8 mouse cellular contexts compared by ENCODE assay signal in genomic region chrX:36902321-36903114, GRCm38 (mm10). TPM values are rescaled to one million over a fixed set of nuclear protein-coding genes. Genes with fewer than 3 reads are reported as not detected.
DNase-seq lines count a peak whose midpoint lies in the region; ATAC-seq and TF ChIP-seq lines count a peak whose summit lies in the region.

Gene Nkrf (minus strand): TSS chrX:36902899.

- TF ChIP-seq POLR2A in heart, adult 2 months (IDR thresholded peaks at IDR 0.05; ENCODE audit: insufficient read depth, low read depth, low read length), result no peak

- H3K9ac ChIP-seq in heart, adult 2 months (ENCODE audit: low read depth, low read length), result peak within 1 kb of the TSS; percentile 81
- peak within 1 kb of the TSS; percentile 60 for H3K9ac ChIP-seq in kidney, postnatal 0 days (ENCODE audit: low read depth, low read length)
- H3K9ac ChIP-seq in liver, embryonic 15.5 days, result peak within 1 kb of the TSS; percentile 60

- H3K9me3 ChIP-seq in kidney, postnatal 0 days (replicated peaks; ENCODE audit: low read length), result no peaks in the 10 kb centered on the region
- H3K9me3 ChIP-seq in liver, embryonic 15.5 days (replicated peaks), result no peaks in the 10 kb centered on the region

- peak within 1 kb of the TSS; percentile 89 for H3K27ac ChIP-seq in heart, adult 2 months
- H3K27ac ChIP-seq in kidney, postnatal 0 days, result peak within 1 kb of the TSS; percentile 64; the same call in 1 of the 2 replicates
- peak within 1 kb of the TSS; percentile 45; the same call in 1 of the 2 replicates for H3K27ac ChIP-seq in liver, embryonic 15.5 days (replicated peaks)

- intact Hi-C loops in heart, adult 2 months (cut with DNase I), result loop anchor here (2.0 to 10.0 kb wide), 3 partner anchors 40 to 138 kb away; no protein-coding TSS in a partner anchor

- no peaks in the 10 kb centered on the region for H3K79me2 ChIP-seq in heart, adult 2 months (replicated peaks; ENCODE audit: control insufficient read depth, insufficient read depth, low read length)

- no peaks in the 10 kb centered on the region for H3K36me3 ChIP-seq in heart, adult 2 months (ENCODE audit: control insufficient read depth, insufficient read depth, low read length)
- no peaks in the 10 kb centered on the region for H3K36me3 ChIP-seq in kidney, postnatal 0 days (ENCODE audit: insufficient read depth, low read length)
- H3K36me3 ChIP-seq in liver, embryonic 15.5 days (replicated peaks), result no peaks in the 10 kb centered on the region

- H3K4me3 ChIP-seq in heart, adult 2 months, result peak within 1 kb of the TSS; percentile 53
- peak within 1 kb of the TSS; percentile 45 for H3K4me3 ChIP-seq in kidney, postnatal 0 days (replicated peaks; ENCODE audit: low read depth, low read length)
- peak within 1 kb of the TSS; percentile 64 for H3K4me3 ChIP-seq in liver, embryonic 15.5 days (replicated peaks)

- no peak for TF ChIP-seq EP300 in heart, adult 2 months (IDR thresholded peaks at IDR 0.05; ENCODE audit: insufficient read depth, low read depth, low read length)

- peak within 1 kb of the TSS; percentile 74 for H3K4me2 ChIP-seq in kidney, postnatal 0 days (ENCODE audit: low read length)
- H3K4me2 ChIP-seq in liver, embryonic 15.5 days, result peak within 1 kb of the TSS; percentile 82

- no peak for TF ChIP-seq CTCF in heart, adult 2 months (IDR thresholded peaks at IDR 0.05)
- TF ChIP-seq CTCF in kidney, postnatal 0 days (IDR thresholded peaks at IDR 0.05; ENCODE audit: low read depth), result no peak

- WGBS in heart, adult 2 months, result 19% methylated on average over 47 of the region's 47 CpGs
- 24% methylated on average over 36 of the region's 47 CpGs for WGBS in kidney, postnatal 0 days
- WGBS in liver, embryonic 15.5 days (ENCODE audit: insufficient replicate concordance), result 19% methylated on average over 44 of the region's 47 CpGs

- H3K27me3 ChIP-seq in heart, adult 2 months (ENCODE audit: control insufficient read depth, insufficient read depth, low read length), result no peaks in the 10 kb centered on the region
- no peaks in the 10 kb centered on the region for H3K27me3 ChIP-seq in kidney, postnatal 0 days (ENCODE audit: insufficient read depth, low read length)
- no peaks in the 10 kb centered on the region for H3K27me3 ChIP-seq in liver, embryonic 15.5 days

- peak; percentile 59 for ATAC-seq in kidney, postnatal 0 days (replicated peaks; ENCODE audit: low FRiP score, low read depth)
- ATAC-seq in liver, embryonic 15.5 days (ENCODE audit: insufficient read depth), result peak; percentile 61

- H3K4me1 ChIP-seq in heart, adult 2 months (ENCODE audit: control insufficient read depth, insufficient read depth, low read length), result no peaks in the 10 kb centered on the region
- H3K4me1 ChIP-seq in kidney, postnatal 0 days (replicated peaks; ENCODE audit: insufficient read depth, low read length), result no peaks in the 10 kb centered on the region
- peaks cover 9% of the 10 kb centered on the region for H3K4me1 ChIP-seq in liver, embryonic 15.5 days (replicated peaks)

- DNase-seq in A20 (ENCODE audit: low read depth, low spot score), result peak; percentile 56
- DNase-seq in Muller cell, postnatal 12 days (ENCODE audit: inconsistent ontology term), result peak; percentile 44
- peak; percentile 19 to 37 for DNase-seq in cerebellum, postnatal 4 days (ENCODE audit: low spot score in 2 of 2)
- peak; percentile 25 to 33 for DNase-seq in heart, adult 2 months
- DNase-seq in kidney, postnatal 0 days (ENCODE audit: low spot score), result peak; percentile 9
- DNase-seq in retina, embryonic 14.5 days (ENCODE audit: low spot score), result peak; percentile 30
- DNase-seq in thymus, postnatal 4 days, result peak; percentile 66

RNA-seq across cellular contexts. Expression of gene Nkrf, which starts in this region (rescaled TPM):
- 1 to 10 TPM; 3.0 to 3.3 TPM for total RNA-seq in heart, adult 2 months (2021)
- polyA plus RNA-seq in heart, adult 2 months (2012; rRNA removed), result 0.74 and 1.6 TPM in 2 replicates
- 1.4 and 1.6 TPM in 2 replicates for polyA plus RNA-seq in kidney, postnatal 0 days (2015; fragmentation: Nextera tagmentation; extraction: Ambion mirVana)
- 0.51 and 0.67 TPM in 2 replicates for polyA plus RNA-seq in liver, embryonic 15.5 days (2015; fragmentation: Nextera tagmentation; extraction: Ambion mirVana)

Comparison
In these comparisons a context has a peak if more than half of its experiments do, and no peak if none do; other contexts are left out.
1. Peak in every context shown above with its lines: DNase-seq, ATAC-seq, H3K4me3 ChIP-seq and H3K27ac ChIP-seq.
2. Peak in ATAC-seq, H3K4me3 ChIP-seq, H3K27ac ChIP-seq, H3K9ac ChIP-seq and H3K4me2 ChIP-seq in liver, embryonic 15.5 days; RNA of the gene not detected or under 1 TPM.
3. DNase-seq: peak in every context shown above with its lines; median percentile 66 in thymus, postnatal 4 days; 56 in A20; 44 in Muller cell, postnatal 12 days; 30 in retina, embryonic 14.5 days; 29 in heart, adult 2 months; 28 in cerebellum, postnatal 4 days; 9 in kidney, postnatal 0 days.